Mouse (Mus musculus) MEL (cell line): Measurements from ENCODE around the gene 0610030E20Rik.

Experiments used
- CTCF ChIP-seq, 3 experiments: IDR thresholded peaks in 2 of 3; conservative IDR thresholded peaks in 1 of 3; 2 replicates each; pipeline ENCODE4 v1.5.1; 2011 to 2012; ENCODE audit warnings: low read length in 3 of 3, low read depth in 2 of 3, mild to moderate bottlenecking in 2 of 3, improper control_type of control experiment in 1 of 3, inconsistent platforms in 1 of 3, mixed read lengths in 1 of 3, moderate library complexity in 1 of 3; ENCODE audit not compliant: control insufficient read depth in 1 of 3, insufficient read depth in 1 of 3, poor library complexity in 1 of 3, severe bottlenecking in 1 of 3
- EP300 ChIP-seq, 2 experiments: IDR thresholded peaks; 2 replicates each; pipeline ENCODE4 v1.6.1; 2011; ENCODE audit warnings: improper control_type of control experiment in 2 of 2, low read length in 2 of 2, low read depth in 1 of 2, mild to moderate bottlenecking in 1 of 2
- POLR2AphosphoS2 ChIP-seq: IDR thresholded peaks from 2 replicates; pipeline ENCODE4 v1.6.1; 2011; ENCODE audit warnings: low read length, improper control_type of control experiment

GRCm38 (mm10) chr6:72360599-72360935 lies 13.4 kb downstream of the 0610030E20Rik start:
- no peak for TF ChIP-seq CTCF (IDR thresholded peaks at IDR 0.05 in 2 of 3, conservative IDR thresholded peaks at IDR 0.05 in 1 of 3; ENCODE audit: control insufficient read depth in 1 of 3, insufficient read depth in 1 of 3, low read depth in 2 of 3, low read length in 3 of 3, poor library complexity in 1 of 3, severe bottlenecking in 1 of 3)
- no peak for TF ChIP-seq EP300 (IDR thresholded peaks at IDR 0.05; ENCODE audit: low read depth in 1 of 2, low read length in 2 of 2)
- no peak for TF ChIP-seq POLR2AphosphoS2
